Mouse (Mus musculus) liver, embryonic 16.5 days (tissue): ENCODE data around the gene Ikzf3. TPM values are rescaled to one million over a fixed set of nuclear protein-coding genes. Genes with fewer than 3 reads are reported as not detected.

ENCODE experiments used
- ATAC-seq: fragments of 200-750 bp; cut with Nextera tagmentation; 2 replicates; pipeline ENCODE4 v1.8.0; 2017; ENCODE audit warnings: low read depth, mild to moderate bottlenecking, moderate number of reproducible peaks, moderate library complexity
- H3K27ac ChIP-seq: fragments of 300-500 bp; sonication (generic); 2 replicates; pipeline ENCODE4 v1.5.1; 2014; ENCODE audit warnings: mild to moderate bottlenecking, low read length
- H3K27me3 ChIP-seq: fragments of 300-500 bp; sonication (generic); 2 replicates; pipeline ENCODE4 v1.6.1; 2014; ENCODE audit warnings: low read depth, low read length, mixed read lengths; ENCODE audit not compliant: control insufficient read depth, insufficient read depth
- H3K36me3 ChIP-seq: fragments of 300-500 bp; sonication (generic); 2 replicates; pipeline ENCODE4 v1.6.1; 2014; ENCODE audit warnings: mild to moderate bottlenecking; ENCODE audit not compliant: control insufficient read depth, insufficient read depth
- H3K4me1 ChIP-seq: fragments of 300-500 bp; sonication (generic); 2 replicates; pipeline ENCODE4 v1.6.1; 2014; ENCODE audit warnings: low read depth, low read length, mixed read lengths; ENCODE audit not compliant: control insufficient read depth
- H3K4me2 ChIP-seq: fragments of 300-500 bp; sonication (generic); 2 replicates; pipeline ENCODE4 v1.6.1; 2014; ENCODE audit warnings: low read depth, low read length, mixed read lengths
- H3K4me3 ChIP-seq: fragments of 300-500 bp; sonication (generic); 2 replicates; pipeline ENCODE4 v1.5.1; 2014; ENCODE audit warnings: low read depth, mild to moderate bottlenecking, low read length
- H3K9ac ChIP-seq: fragments of 300-500 bp; sonication (generic); 2 replicates; pipeline ENCODE4 v1.6.1; 2014; ENCODE audit warnings: low read depth, low read length
- H3K9me3 ChIP-seq: fragments of 300-500 bp; sonication (generic); replicated peaks from 2 replicates; pipeline ENCODE4 v1.6.1; 2016; ENCODE audit warnings: low read length; ENCODE audit not compliant: control insufficient read depth
- WGBS: fragments of 180-500 bp; shearing (Covaris S2); extraction: QIAGEN DNeasy Blood & Tissue Kit; methylation state at CpG from one replicate; pipeline ENCODE4 v1.1.7; 2014; ENCODE audit not compliant: insufficient replicate concordance; 5-methylcytosine and 5-hydroxymethylcytosine counted together
- polyA plus RNA-seq: library from polyadenylated mRNA; unstranded; fragments of >200 nt; fragmentation: Nextera tagmentation; extraction: Ambion mirVana; gene quantifications from 2 replicates; pipeline ENCODE4 v1.2.1, GENCODE M21; 2015

The Ikzf3 gene
- polyA plus RNA-seq, 1 experiment from 2014 or later, result 0.19 TPM

- no peak overlapping the region for H3K27ac ChIP-seq
- WGBS, result 73% methylated on average over 6 of the region's 6 CpGs
- no peak for ATAC-seq
These were observed 108.4 kb downstream of the Ikzf3 start for GRCm38 (mm10) chr11:98437441-98437840.

GRCm38 (mm10) chr11:98435723-98436122 lies 110.1 kb downstream of the Ikzf3 start:
- ATAC-seq, result no peak
- 80% methylated on average over 9 of the region's 9 CpGs for WGBS
- Histone ChIP-seq H3K9ac (no peak overlapping the region), H3K4me3 (no peak overlapping the region), H3K4me1 (peaks cover 5% of the 10 kb centered on the region; the same call in 1 of the 2 replicates), H3K9me3 (no peaks in the 10 kb centered on the region), H3K27ac (no peak overlapping the region), H3K36me3 (no peaks in the 10 kb centered on the region), H3K4me2 (no peak overlapping the region), H3K27me3 (no peaks in the 10 kb centered on the region)

More at GRCm38 (mm10) chr11:98437441-98437840, 108.4 kb downstream of the Ikzf3 start:
- Histone ChIP-seq H3K27me3 (no peaks in the 10 kb centered on the region), H3K36me3 (no peaks in the 10 kb centered on the region), H3K4me2 (no peak overlapping the region), H3K9me3 (no peaks in the 10 kb centered on the region), H3K4me1 (peaks cover 5% of the 10 kb centered on the region; the same call in 1 of the 2 replicates), H3K9ac (no peak overlapping the region), H3K4me3 (no peak overlapping the region)

DNA sequence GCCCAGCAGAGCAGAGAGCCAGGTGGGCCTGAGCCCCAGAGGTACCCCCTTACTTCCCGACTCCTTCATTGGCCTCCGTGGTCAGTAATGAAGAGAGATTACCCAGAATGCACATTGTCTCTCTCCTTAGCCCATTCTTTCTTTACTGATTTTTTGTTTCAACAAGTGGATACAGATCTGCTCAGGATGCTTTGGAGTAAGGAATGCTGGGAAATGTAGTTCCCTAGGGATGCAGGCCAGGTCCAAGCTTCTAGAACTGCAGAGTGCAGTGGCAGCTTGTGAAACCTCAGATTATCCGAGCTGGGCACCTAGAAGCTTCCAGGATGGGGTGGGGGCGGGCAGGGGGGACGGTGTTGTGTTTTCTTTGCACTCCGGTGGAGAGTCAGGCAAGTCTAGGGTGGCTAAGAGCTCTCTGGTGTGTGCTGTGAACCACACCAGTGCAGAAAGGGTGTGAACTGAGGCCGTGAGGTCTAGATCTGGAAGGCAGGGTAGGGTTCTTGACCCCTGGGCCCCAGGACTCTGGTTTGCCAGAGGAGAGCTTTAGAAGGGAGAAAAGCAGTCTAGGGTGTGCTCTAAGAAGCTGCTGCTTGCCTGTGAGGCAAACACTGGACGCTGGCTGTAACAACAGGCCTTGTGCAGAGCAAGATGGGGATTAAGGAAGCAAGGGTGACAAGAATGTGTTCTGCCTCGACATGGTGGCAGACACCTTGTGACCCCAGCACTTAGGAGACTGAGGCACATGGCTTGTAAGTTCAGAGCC lies 113.9 kb downstream of the Ikzf3 start:
- no peak overlapping the region for H3K9ac ChIP-seq
- H3K4me3 ChIP-seq, result no peak overlapping the region
- H3K4me1 ChIP-seq, result no peaks in the 10 kb centered on the region
- H3K27ac ChIP-seq, result no peak overlapping the region
- no peaks in the 10 kb centered on the region for H3K9me3 ChIP-seq
- H3K36me3 ChIP-seq, result no peaks in the 10 kb centered on the region
- no peaks in the 10 kb centered on the region for H3K27me3 ChIP-seq
- WGBS, result 54% methylated on average over 9 of the region's 9 CpGs
- no peak overlapping the region for H3K4me2 ChIP-seq
- ATAC-seq, result no peak

- H3K9ac ChIP-seq, result no peak overlapping the region
- H3K4me3 ChIP-seq, result no peak overlapping the region
- WGBS, result 63% methylated on average over 5 of the region's 5 CpGs
- no peaks in the 10 kb centered on the region for H3K9me3 ChIP-seq
- no peak for ATAC-seq
- H3K4me2 ChIP-seq, result no peak overlapping the region
- H3K27ac ChIP-seq, result no peak overlapping the region
- H3K27me3 ChIP-seq, result no peaks in the 10 kb centered on the region
- no peaks in the 10 kb centered on the region for H3K4me1 ChIP-seq
- H3K36me3 ChIP-seq, result no peaks in the 10 kb centered on the region
These were observed 117.4 kb downstream of the Ikzf3 start for GRCm38 (mm10) chr11:98428436-98428835.

GRCm38 (mm10) chr11:98426592-98426991 lies 119.2 kb downstream of the Ikzf3 start:
- WGBS, result 69% methylated on average over 7 of the region's 7 CpGs
- Histone ChIP-seq H3K27me3 (no peaks in the 10 kb centered on the region), H3K9ac (no peak overlapping the region), H3K9me3 (no peaks in the 10 kb centered on the region), H3K27ac (no peak overlapping the region), H3K4me3 (no peak overlapping the region), H3K4me1 (no peaks in the 10 kb centered on the region), H3K4me2 (no peak overlapping the region), H3K36me3 (no peaks in the 10 kb centered on the region)
- no peak for ATAC-seq

DNA sequence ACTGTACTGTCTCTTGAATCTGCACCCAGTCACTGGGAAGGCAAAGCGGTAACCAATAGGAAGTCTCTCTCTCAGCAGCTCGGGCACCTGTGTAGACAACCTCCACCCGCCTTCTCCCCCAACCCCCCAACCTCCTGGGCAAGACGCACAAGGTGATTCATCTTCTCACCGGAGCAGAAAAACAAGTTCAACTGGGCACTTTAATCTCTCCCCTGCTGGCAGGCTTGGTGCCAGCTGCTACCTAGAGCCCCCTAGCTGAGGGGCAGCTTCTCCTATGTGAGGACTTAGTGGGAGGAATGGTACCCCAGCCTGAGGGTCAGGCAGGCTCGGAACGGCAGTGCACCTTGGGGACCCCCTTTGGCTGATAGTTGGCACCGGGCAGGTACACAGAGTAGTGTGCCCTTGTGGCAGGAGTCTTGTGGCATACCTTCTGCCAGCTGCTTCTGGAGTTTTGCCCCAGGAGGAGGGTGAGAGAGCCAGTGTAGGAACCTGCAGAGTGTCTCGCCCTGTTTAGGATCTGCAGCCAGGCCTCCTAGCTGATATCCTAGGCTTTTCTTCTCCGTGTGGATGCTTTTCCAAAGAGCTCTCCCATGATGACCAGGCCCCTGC lies 126.8 kb downstream of the Ikzf3 start:
- 68% methylated on average over 10 of the region's 10 CpGs for WGBS
- H3K9me3 ChIP-seq, result no peaks in the 10 kb centered on the region
- no peak overlapping the region for H3K4me3 ChIP-seq
- H3K27me3 ChIP-seq, result peaks cover 8% of the 10 kb centered on the region
- no peak overlapping the region for H3K27ac ChIP-seq
- no peak overlapping the region for H3K4me2 ChIP-seq
- no peak overlapping the region for H3K9ac ChIP-seq
- H3K4me1 ChIP-seq, result no peaks in the 10 kb centered on the region
- no peak for ATAC-seq
- no peaks in the 10 kb centered on the region for H3K36me3 ChIP-seq

GRCm38 (mm10) chr11:98418273-98418672 lies 127.6 kb downstream of the Ikzf3 start:
- Histone ChIP-seq H3K27ac (no peak overlapping the region), H3K27me3 (peaks cover 16% of the 10 kb centered on the region), H3K9me3 (no peaks in the 10 kb centered on the region), H3K9ac (no peak overlapping the region), H3K4me1 (no peaks in the 10 kb centered on the region), H3K36me3 (no peaks in the 10 kb centered on the region), H3K4me2 (no peak overlapping the region), H3K4me3 (no peak overlapping the region)
- ATAC-seq, result no peak
- 44% methylated on average over 6 of the region's 6 CpGs for WGBS

DNA sequence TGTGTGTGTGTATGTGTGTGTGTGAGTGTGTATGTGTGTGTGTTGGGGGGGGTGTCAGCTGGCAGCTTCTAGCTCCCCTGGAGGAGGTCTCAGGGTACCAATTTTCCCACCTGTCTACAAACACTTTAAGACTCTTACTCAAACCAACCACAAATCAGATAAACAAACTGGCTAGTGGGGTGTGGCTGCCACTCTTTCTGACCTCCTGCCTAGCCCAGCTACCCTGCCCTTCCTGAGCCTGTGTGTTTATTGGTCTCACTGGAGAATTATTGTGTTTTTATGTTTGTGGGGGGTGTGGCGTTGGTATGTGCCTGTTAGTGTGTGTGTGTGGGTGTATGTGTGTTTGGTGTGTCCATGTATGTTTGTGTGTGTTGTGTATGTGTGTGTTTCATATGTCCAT lies 128.8 kb downstream of the Ikzf3 start:
- Histone ChIP-seq H3K4me3 (no peak overlapping the region), H3K27ac (no peak overlapping the region), H3K36me3 (no peaks in the 10 kb centered on the region), H3K4me2 (no peak overlapping the region), H3K9me3 (no peaks in the 10 kb centered on the region), H3K9ac (no peak overlapping the region), H3K4me1 (no peaks in the 10 kb centered on the region; the same call in 1 of the 2 replicates), H3K27me3 (peaks cover 28% of the 10 kb centered on the region)
- ATAC-seq, result no peak
- 42% methylated on average over 1 of the region's 1 CpGs for WGBS
